Mouse (Mus musculus) forebrain, embryonic 14.5 days (tissue): ENCODE measurements around the gene Il12a. TPM values are rescaled to one million over a fixed set of nuclear protein-coding genes. Genes with fewer than 3 reads are reported as not detected.

Experiments
- ATAC-seq: fragments of 200-750 bp; cut with Nextera tagmentation; 2 replicates; pipeline ENCODE4 v1.8.0; 2017; ENCODE audit warnings: mild to moderate bottlenecking, moderate library complexity
- DNase-seq: peaks from one replicate; pipeline ENCODE4 v3.0.0-alpha.2; 2015; ENCODE audit warnings: low spot score
- H3K27ac ChIP-seq: fragments of 300-500 bp; sonication (generic); 2 replicates; pipeline ENCODE4 v1.5.1; 2014; ENCODE audit warnings: low read depth, mild to moderate bottlenecking, control low read depth, low read length, moderate library complexity
- H3K27me3 ChIP-seq: fragments of 300-500 bp; sonication (generic); replicated peaks from 2 replicates; pipeline ENCODE4 v1.6.1; 2014; ENCODE audit warnings: low read length, control low read depth, mixed read lengths; ENCODE audit not compliant: control insufficient read depth, insufficient read depth
- H3K36me3 ChIP-seq: fragments of 300-500 bp; sonication (generic); 2 replicates; pipeline ENCODE4 v1.6.1; 2014; ENCODE audit warnings: low read length, control low read depth; ENCODE audit not compliant: control insufficient read depth, insufficient read depth
- H3K4me1 ChIP-seq: fragments of 300-500 bp; sonication (generic); 2 replicates; pipeline ENCODE4 v1.6.1; 2014; ENCODE audit warnings: antibody characterized with exemption, low read length, control low read depth; ENCODE audit not compliant: control insufficient read depth, insufficient read depth
- H3K4me2 ChIP-seq: fragments of 300-500 bp; sonication (generic); 2 replicates; pipeline ENCODE4 v1.6.1; 2014; ENCODE audit warnings: mild to moderate bottlenecking, control low read depth, low read length
- H3K4me3 ChIP-seq: fragments of 300-500 bp; sonication (generic); 2 replicates; pipeline ENCODE4 v1.5.1; 2014; ENCODE audit warnings: low read depth, low read length, control low read depth
- H3K9ac ChIP-seq: fragments of 300-500 bp; sonication (generic); 2 replicates; pipeline ENCODE4 v1.6.1; 2014; ENCODE audit warnings: mild to moderate bottlenecking, low read length, control low read depth, moderate library complexity
- H3K9me3 ChIP-seq: fragments of 300-500 bp; sonication (generic); replicated peaks from 2 replicates; pipeline ENCODE4 v1.6.1; 2016; ENCODE audit warnings: low read length, control low read depth, mixed read lengths; ENCODE audit not compliant: control insufficient read depth
- WGBS: fragments of 180-500 bp; shearing (Covaris S2); extraction: QIAGEN DNeasy Blood & Tissue Kit; methylation state at CpG from one replicate; pipeline ENCODE4 v1.1.7; 2014; 5-methylcytosine and 5-hydroxymethylcytosine counted together
- polyA plus RNA-seq: library from polyadenylated mRNA; unstranded; fragments of >200 nt; fragmentation: Nextera tagmentation; extraction: Ambion mirVana; gene quantifications from 2 replicates; pipeline ENCODE4 v1.2.1, GENCODE M21; 2014

The Il12a gene
- polyA plus RNA-seq, 1 experiment from 2014 or later: 0.29 TPM

DNA sequence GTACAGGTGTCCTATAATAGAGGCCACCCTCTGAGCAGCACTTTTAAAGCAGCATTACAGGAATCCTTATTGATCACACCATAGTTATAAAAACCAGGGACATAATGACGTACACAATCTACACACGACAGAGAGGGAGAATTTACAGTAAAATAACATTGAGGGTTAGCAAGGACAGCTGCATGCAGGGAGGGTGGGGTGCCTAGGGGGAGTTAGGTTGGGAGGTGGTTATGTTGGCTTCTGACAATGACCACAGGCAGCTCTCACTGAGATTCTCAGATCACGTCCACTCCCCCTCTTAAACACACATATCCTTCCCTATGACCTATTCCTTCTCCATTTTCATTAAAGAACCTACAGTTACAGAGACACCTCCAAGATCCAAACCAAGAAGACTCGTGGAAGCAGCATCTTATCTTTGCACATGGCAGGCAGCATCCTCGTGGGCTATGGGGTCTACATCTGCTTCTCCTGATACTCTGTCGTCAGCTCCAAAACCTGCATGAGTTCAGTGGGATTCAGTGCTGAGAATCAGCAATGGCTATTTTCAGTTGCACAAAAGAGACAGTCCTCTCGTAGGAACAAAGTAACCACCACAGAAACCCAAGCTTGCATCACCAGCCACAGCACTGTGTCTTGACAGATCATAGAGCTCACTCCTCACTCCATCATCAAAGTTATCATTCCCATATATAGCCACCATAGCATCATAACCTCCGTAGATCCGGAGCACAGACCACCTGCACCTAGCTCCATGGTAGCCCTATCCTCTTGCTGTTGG lies 11.4 kb upstream of the Il12a start:
- H3K4me3 ChIP-seq: no peak overlapping the region
- DNase-seq (no peak), ATAC-seq (no peak)
- H3K9me3 ChIP-seq: no peaks in the 10 kb centered on the region
- no peak overlapping the region for H3K27ac ChIP-seq
- H3K9ac ChIP-seq: no peak overlapping the region
- no peaks in the 10 kb centered on the region for H3K27me3 ChIP-seq
- H3K4me1 ChIP-seq: no peaks in the 10 kb centered on the region
- no peaks in the 10 kb centered on the region for H3K36me3 ChIP-seq
- no peak overlapping the region for H3K4me2 ChIP-seq
- WGBS: 92% methylated on average over 9 of the region's 9 CpGs

DNA sequence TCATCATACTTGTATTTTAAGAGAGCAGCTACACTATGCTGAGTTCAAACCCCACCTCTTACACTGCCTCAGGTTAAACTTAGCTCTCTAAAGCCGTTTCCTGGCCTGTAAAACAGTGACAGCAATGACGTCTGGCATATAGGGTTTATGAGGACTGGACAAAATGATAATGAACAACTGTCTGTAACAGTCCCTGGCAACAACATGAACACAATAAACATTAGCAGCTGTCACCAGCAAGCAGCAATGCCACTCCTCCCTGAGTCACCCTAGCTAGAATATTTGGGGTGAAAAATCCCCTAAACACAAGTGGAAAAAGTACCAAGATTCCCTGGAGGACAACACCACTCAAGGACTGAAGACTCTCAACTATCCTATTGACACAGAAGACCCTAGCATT lies 6.9 kb upstream of the Il12a start:
- H3K9me3 ChIP-seq: no peaks in the 10 kb centered on the region
- no peak for DNase-seq
- no peaks in the 10 kb centered on the region for H3K27me3 ChIP-seq
- H3K4me1 ChIP-seq: no peaks in the 10 kb centered on the region
- no peak for ATAC-seq
- H3K4me3 ChIP-seq: no peak overlapping the region
- H3K9ac ChIP-seq: no peak overlapping the region
- no peak overlapping the region for H3K27ac ChIP-seq
- H3K4me2 ChIP-seq: no peak overlapping the region
- 57% methylated on average over 2 of the region's 2 CpGs for WGBS
- no peaks in the 10 kb centered on the region for H3K36me3 ChIP-seq

DNA sequence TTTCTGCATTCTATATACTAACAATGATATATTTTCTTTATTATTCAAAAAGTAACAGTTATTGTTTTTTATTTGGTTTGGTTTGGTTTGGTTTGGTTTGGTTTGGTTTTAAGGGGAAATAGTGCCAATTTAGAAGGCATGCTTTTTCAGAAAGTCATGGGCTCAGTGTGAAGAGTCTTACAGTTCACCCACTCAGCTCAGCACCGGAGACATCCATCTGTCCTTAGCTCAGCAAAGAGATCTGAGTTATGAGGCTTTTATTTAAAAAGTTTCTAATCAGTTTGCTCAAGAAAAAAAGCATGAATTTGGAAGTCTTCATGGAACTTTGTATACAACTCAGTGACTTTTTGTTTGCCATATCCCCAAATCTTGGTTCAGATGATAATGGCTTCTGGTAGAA lies 6.2 kb upstream of the Il12a start:
- no peaks in the 10 kb centered on the region for H3K27me3 ChIP-seq
- H3K36me3 ChIP-seq: no peaks in the 10 kb centered on the region
- no peak overlapping the region for H3K27ac ChIP-seq
- DNase-seq: no peak
- no peak overlapping the region for H3K9ac ChIP-seq
- no peak overlapping the region for H3K4me3 ChIP-seq
- H3K4me2 ChIP-seq: no peak overlapping the region
- H3K9me3 ChIP-seq: no peaks in the 10 kb centered on the region
- 91% methylated on average over 1 of the region's 1 CpGs for WGBS
- ATAC-seq: no peak
- no peaks in the 10 kb centered on the region for H3K4me1 ChIP-seq

DNA sequence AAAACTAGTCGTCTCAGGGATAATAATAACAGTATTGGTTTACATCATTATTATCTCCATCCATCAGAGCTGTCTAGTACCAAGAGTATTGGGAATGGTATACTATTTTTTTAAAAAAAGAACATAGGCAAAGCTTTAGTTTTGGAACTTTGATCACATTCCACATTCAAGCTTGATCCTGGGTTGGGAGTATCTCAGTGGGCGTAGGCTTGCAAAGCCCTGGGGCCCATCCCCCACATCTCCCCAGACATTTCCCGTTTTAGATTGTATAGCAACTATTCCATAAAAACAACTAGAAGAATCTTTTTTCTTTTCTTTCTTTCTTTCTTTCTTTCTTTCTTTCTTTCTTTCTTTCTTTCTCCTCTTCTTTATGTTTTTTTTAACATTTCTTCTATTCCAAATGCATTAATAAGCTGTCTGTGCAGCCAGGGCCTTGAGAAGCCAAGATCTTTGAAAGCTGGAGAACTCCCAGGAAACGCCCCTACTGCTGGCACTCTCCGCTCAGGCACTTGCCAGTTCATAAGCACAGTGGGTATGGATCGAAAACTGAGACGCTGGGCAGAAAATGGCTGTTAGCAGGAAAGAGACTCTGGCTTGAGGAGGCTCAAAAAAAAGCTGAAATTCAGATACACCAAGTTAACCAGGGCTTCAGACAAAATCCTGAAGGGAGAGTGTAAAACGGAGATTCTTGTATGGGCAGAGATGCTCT lies 3.4 kb upstream of the Il12a start:
- peak; percentile 72 for DNase-seq
- Histone ChIP-seq H3K9me3 (no peaks in the 10 kb centered on the region), H3K36me3 (no peaks in the 10 kb centered on the region), H3K4me1 (no peaks in the 10 kb centered on the region), H3K9ac (no peak overlapping the region), H3K4me3 (no peak overlapping the region), H3K27ac (no peak overlapping the region), H3K27me3 (no peaks in the 10 kb centered on the region), H3K4me2 (no peak overlapping the region)
- WGBS: 64% methylated on average over 8 of the region's 8 CpGs
- ATAC-seq: peak; percentile 73; the same call in 1 of the 2 replicates

DNA sequence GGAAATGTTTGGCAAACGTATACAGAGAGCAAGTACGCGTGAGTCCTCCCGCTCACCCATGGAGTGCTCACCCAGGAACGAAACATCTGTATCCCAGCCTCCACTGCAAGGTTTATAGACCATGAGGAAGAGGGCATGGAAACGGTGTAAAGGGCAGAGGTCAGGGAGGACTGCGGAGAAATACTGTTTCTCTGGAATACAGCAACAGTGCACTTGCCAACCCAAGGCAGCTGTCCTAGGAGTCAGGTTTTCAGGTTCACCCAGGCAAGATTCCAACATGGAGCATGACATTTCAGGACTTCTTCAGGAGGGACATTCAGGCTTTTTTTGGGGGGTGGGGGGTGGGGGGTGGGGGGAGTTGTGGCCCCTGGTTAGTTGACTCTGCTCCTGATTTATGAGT lies 1.1 kb upstream of the Il12a start:
- no peak overlapping the region for H3K27ac ChIP-seq
- H3K27me3 ChIP-seq: no peaks in the 10 kb centered on the region
- H3K9me3 ChIP-seq: no peaks in the 10 kb centered on the region
- ATAC-seq (no peak), DNase-seq (no peak)
- WGBS: 91% methylated on average over 7 of the region's 7 CpGs
- H3K4me3 ChIP-seq: no peak overlapping the region
- H3K4me1 ChIP-seq: no peaks in the 10 kb centered on the region
- no peaks in the 10 kb centered on the region for H3K36me3 ChIP-seq
- no peak overlapping the region for H3K9ac ChIP-seq
- no peak overlapping the region for H3K4me2 ChIP-seq

DNA sequence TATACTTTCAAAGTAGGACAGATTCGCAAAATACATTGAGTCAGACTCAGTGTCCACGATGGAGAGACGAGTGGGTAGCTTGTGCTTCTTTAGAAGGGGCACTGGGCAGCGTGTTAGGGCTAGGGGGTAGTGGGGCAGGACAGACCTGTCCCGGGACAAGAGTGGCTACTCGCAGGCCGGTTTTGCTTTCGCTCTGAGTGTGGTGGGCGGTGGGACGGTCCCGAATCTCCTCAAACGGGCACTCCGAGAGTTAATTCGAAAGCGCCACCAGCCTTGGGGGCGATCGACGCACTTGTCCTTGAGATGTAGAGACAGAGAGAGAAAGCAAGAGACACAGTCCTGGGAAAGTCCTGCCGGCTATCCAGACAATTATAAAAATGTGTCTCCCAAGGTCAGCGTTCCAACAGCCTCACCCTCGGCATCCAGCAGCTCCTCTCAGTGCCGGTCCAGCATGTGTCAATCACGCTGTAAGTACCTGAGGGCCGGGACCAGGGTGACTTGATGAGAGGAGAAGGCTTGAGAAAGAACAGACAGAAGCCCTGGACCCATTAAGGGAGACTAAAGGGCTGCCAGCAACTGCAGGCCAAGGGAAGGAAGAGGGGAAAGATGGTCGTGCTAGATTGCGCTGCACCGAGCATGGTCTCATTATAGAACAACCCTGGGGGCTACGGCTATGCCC lies 795 bp downstream of the Il12a start:
- no peak for DNase-seq
- Histone ChIP-seq H3K4me1 (no peaks in the 10 kb centered on the region), H3K4me2 (no peak overlapping the region), H3K4me3 (no peak overlapping the region), H3K9me3 (no peaks in the 10 kb centered on the region), H3K27ac (no peak overlapping the region), H3K27me3 (no peaks in the 10 kb centered on the region), H3K36me3 (no peaks in the 10 kb centered on the region), H3K9ac (no peak overlapping the region)
- 91% methylated on average over 28 of the region's 28 CpGs for WGBS
- ATAC-seq: no peak

DNA sequence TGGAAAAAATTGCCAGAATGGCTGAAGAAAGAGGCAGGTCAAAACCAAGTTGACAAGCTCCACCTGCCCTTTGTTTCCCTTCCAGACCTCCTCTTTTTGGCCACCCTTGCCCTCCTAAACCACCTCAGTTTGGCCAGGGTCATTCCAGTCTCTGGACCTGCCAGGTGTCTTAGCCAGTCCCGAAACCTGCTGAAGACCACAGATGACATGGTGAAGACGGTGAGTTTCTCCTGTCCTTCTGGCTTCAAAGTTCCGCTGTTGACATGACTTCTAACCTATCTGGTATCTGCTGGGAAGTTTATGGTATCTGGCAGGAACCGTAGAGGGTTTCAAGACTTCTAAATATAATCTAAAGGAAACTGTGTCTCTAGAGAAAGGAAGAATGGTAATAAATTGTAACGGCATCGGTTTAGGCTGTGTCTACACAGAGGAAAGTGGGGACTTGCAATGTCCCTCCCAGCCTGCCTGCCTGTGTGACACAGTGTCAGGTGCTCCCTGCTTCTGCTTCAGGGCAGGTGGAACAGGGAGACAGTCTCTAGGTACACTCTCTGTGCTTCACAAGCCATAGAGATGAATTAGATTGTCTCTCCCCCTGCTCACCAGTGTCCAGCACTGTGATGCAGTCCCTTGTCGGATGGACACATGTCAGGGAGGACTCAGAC lies 1.6 kb downstream of the Il12a start:
- Histone ChIP-seq H3K4me3 (no peak overlapping the region), H3K27me3 (no peaks in the 10 kb centered on the region), H3K4me1 (no peaks in the 10 kb centered on the region), H3K27ac (no peak overlapping the region), H3K9me3 (no peaks in the 10 kb centered on the region), H3K4me2 (no peak overlapping the region), H3K9ac (no peak overlapping the region), H3K36me3 (no peaks in the 10 kb centered on the region)
- no peak for DNase-seq
- WGBS: 93% methylated on average over 7 of the region's 7 CpGs
- no peak for ATAC-seq

DNA sequence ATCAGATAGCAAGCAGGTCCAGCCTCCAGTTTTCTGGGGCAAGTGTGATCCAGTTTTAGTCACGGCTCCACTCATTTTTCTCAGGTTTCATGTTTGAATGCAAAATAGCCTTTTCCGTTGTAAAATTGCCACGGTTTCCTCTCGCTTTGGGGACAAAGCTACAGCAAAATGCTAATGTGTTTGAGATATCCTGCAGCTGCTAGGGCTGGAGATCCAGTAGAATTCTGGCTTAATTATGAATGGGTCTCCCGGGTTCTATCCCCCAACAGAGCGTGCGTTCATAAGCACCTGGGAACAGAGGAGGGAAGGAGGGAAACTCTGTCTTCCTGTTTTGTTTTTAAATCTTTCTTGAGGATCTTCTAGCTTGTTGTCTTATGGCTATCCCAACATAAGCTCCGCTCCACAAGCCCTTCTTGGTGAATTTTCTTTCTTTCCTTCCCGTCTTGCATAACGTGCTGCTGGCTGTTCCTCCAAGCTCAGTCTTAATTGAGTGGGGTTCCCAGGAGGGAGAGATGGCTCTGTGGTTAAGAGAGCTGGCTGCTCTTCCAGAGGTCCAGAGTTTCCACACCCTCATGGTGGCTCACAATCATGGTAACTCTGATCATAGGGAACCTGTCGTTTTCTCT lies 2.3 kb downstream of the Il12a start:
- Histone ChIP-seq H3K4me2 (no peak overlapping the region), H3K9me3 (no peaks in the 10 kb centered on the region), H3K9ac (no peak overlapping the region), H3K27me3 (no peaks in the 10 kb centered on the region), H3K36me3 (no peaks in the 10 kb centered on the region), H3K4me3 (no peak overlapping the region), H3K27ac (no peak overlapping the region), H3K4me1 (no peaks in the 10 kb centered on the region)
- WGBS: 75% methylated on average over 11 of the region's 11 CpGs
- DNase-seq (no peak), ATAC-seq (no peak)
